Mouse (Mus musculus) urinary bladder, postnatal 0 days (tissue): ENCODE results near the gene Lrrc14b. TPM values are rescaled to one million over a fixed set of nuclear protein-coding genes. Genes with fewer than 3 reads are reported as not detected.

ENCODE experiments used
- microRNA counts: library from miRNA; unstranded; fragments of <30 nt; microRNA quantifications from one replicate; lab custom pipeline; 2016
- microRNA-seq: library from miRNA; unstranded; fragments of <30 nt; microRNA quantifications from one replicate; pipeline ENCODE4, GENCODE M21; 2016
- polyA plus RNA-seq: library from polyadenylated mRNA; unstranded; fragments of >200 nt; fragmentation: Nextera tagmentation; extraction: Ambion mirVana; gene quantifications from 2 replicates; pipeline ENCODE4 v1.2.1, GENCODE M21; 2015

The Lrrc14b gene
- polyA plus RNA-seq: not detected in 2 replicates

GRCm38 (mm10) chr13:74363859-74364235, at the start of gene Lrrc14b:
Gene Lrrc14b, minus strand, starts transcription at chr13:74364005.

GRCm38 (mm10) chr13:74399298-74399839, 35.6 kb upstream of the Lrrc14b start, which contains the start of gene Ftl1-ps1:
Gene Ftl1-ps1, plus strand, starts transcription at chr13:74399694.

GRCm38 (mm10) chr13:74390371-74390990, 26.7 kb upstream of the Lrrc14b start, which contains the start of gene Zfp72:
Gene Zfp72, minus strand, starts transcription at chr13:74390836.

GRCm38 (mm10) chr13:74349566-74350434, 14.0 kb downstream of the Lrrc14b start, which contains the start of the genes Sdha and Ccdc127:
Gene Sdha, minus strand, starts transcription at chr13:74350280.
Gene Ccdc127, plus strand, starts transcription at chr13:74350309.

GRCm38 (mm10) chr13:74317170-74317849, 46.5 kb downstream of the Lrrc14b start, which contains the start of gene Pdcd6:
Gene Pdcd6, minus strand, starts transcription at chr13:74317580.

MicroRNA genes within 50 kb of the gene (microRNA counts, 519-probe panel; counts per million panel counts)
- not detected for microRNA mmu-miR-692 (lab: Ali Mortazavi, UCI)

Small RNA genes lying within 50 kb of the gene (microRNA-seq; reads per million reads assigned to microRNA genes)
- not detected for gene Mir692-3

Other genes with a start within 250 kb of the Lrrc14b start
- 0.02 TPM in 1 of 2 replicates, not detected in the other for gene Slc9a3, start 242.5 kb downstream of the Lrrc14b start, polyA plus RNA-seq
- gene Exoc3, start 155.3 kb downstream of the Lrrc14b start, polyA plus RNA-seq: 47.4 and 48.3 TPM in 2 replicates
- 1.1 and 1.4 TPM in 2 replicates for gene Ahrr, start 71.7 kb downstream of the Lrrc14b start, polyA plus RNA-seq
- gene Pdcd6, start 46.4 kb downstream of the Lrrc14b start, polyA plus RNA-seq: 116 and 128 TPM in 2 replicates
- 139 and 146 TPM in 2 replicates for gene Sdha, start 13.7 kb downstream of the Lrrc14b start, polyA plus RNA-seq
- 34.7 and 41.7 TPM in 2 replicates for gene Ccdc127, start 13.7 kb downstream of the Lrrc14b start, polyA plus RNA-seq
- 1.7 and 1.9 TPM in 2 replicates for gene Zfp72, start 26.8 kb upstream of the Lrrc14b start, polyA plus RNA-seq
- gene Ftl1-ps1, start 35.7 kb upstream of the Lrrc14b start, polyA plus RNA-seq: 90.3 and 133 TPM in 2 replicates
- 10.3 and 10.4 TPM in 2 replicates for gene Zfp825, start 130.0 kb upstream of the Lrrc14b start, polyA plus RNA-seq